8 mouse cellular contexts compared by ENCODE assay signal in the genomic region with DNA sequence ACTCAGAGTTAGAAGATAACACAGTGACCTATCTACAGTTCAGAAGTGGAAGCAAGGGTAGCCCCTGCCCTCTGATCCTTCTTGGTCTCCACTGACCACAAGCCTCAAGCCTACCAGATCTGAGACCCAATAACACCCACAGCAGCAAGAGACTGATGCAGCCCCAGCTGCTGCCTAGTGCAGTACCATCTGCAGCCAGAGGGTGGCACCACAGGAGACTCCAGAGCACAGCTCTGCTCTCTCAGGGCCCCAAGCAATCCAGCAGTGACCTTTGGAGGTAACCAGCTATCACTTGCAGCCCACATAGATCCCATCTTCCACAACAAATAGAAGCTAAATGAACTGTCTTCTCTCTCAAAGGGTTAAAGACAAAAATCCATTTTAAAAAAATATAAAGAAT. TPM values are rescaled to one million over a fixed set of nuclear protein-coding genes. Genes with fewer than 3 reads are reported as not detected.
DNase-seq lines count a peak whose midpoint lies in the region; ATAC-seq and TF ChIP-seq lines count a peak whose summit lies in the region.

No protein-coding gene starts in this region.

- no peaks in the 10 kb centered on the region for H3K27me3 ChIP-seq in hindbrain, embryonic 10.5 days (ENCODE audit: insufficient read depth, poor library complexity, severe bottlenecking)
- H3K27me3 ChIP-seq in hindbrain, embryonic 12.5 days: no peaks in the 10 kb centered on the region
- no peaks in the 10 kb centered on the region for H3K27me3 ChIP-seq in intestine, postnatal 0 days (replicated peaks; ENCODE audit: control insufficient read depth, insufficient read depth, low read length)
- H3K27me3 ChIP-seq in limb, embryonic 11.5 days (ENCODE audit: control insufficient read depth, insufficient read depth, low read length): no peaks in the 10 kb centered on the region
- no peaks in the 10 kb centered on the region for H3K27me3 ChIP-seq in splenic B cell, adult 2 months (ENCODE audit: control insufficient read depth, insufficient read depth, low read length, poor library complexity, severe bottlenecking)

- intact Hi-C loops in gastrocnemius, adult 2 months (cut with DNase I): loop anchor here (2.0 kb wide), 1 partner anchor 66 kb away; no protein-coding TSS in a partner anchor

- H3K4me3 ChIP-seq in hindbrain, embryonic 10.5 days: no peak overlapping the region
- H3K4me3 ChIP-seq in hindbrain, embryonic 12.5 days: no peak overlapping the region
- no peak overlapping the region for H3K4me3 ChIP-seq in gastrocnemius, adult 2 months
- no peak overlapping the region for H3K4me3 ChIP-seq in intestine, postnatal 0 days (ENCODE audit: low read depth, low read length)
- H3K4me3 ChIP-seq in limb, embryonic 11.5 days (ENCODE audit: low read depth, low read length): no peak overlapping the region

- peak; percentile 79 for DNase-seq in hindbrain, embryonic 10.5 days (ENCODE audit: low spot score)
- peak; percentile 84 to 88 for DNase-seq in cerebellum, postnatal 25 days
- peak; percentile 75 for DNase-seq in gastrocnemius, adult 2 months
- peak; percentile 85 for DNase-seq in limb, embryonic 11.5 days (ENCODE audit: low spot score)
- DNase-seq in neural tube, embryonic 10.5 days (ENCODE audit: extremely low spot score, low spot score): peak; percentile 78
- DNase-seq in splenic B cell, adult 2 months (ENCODE audit: low read depth, low spot score): peak; percentile 58

- H3K36me3 ChIP-seq in hindbrain, embryonic 10.5 days: peaks cover 24% of the 10 kb centered on the region
- peaks cover 36% of the 10 kb centered on the region for H3K36me3 ChIP-seq in hindbrain, embryonic 12.5 days
- H3K36me3 ChIP-seq in intestine, postnatal 0 days (ENCODE audit: control insufficient read depth, insufficient read depth): no peaks in the 10 kb centered on the region
- no peaks in the 10 kb centered on the region for H3K36me3 ChIP-seq in limb, embryonic 11.5 days (ENCODE audit: control insufficient read depth, insufficient read depth, low read length)
- no peaks in the 10 kb centered on the region for H3K36me3 ChIP-seq in splenic B cell, adult 2 months (ENCODE audit: control insufficient read depth, insufficient read depth, low read length, poor library complexity, severe bottlenecking)

- no peak; the same call in 1 of the 2 replicates for ATAC-seq in hindbrain, embryonic 12.5 days (ENCODE audit: low FRiP score)
- no peak for ATAC-seq in intestine, postnatal 0 days
- no peak for ATAC-seq in limb, embryonic 11.5 days (ENCODE audit: insufficient number of reproducible peaks, low FRiP score, low TSS enrichment, low read depth)

- TF ChIP-seq CTCF in gastrocnemius, adult 2 months (IDR thresholded peaks at IDR 0.05): peak; percentile 92
- TF ChIP-seq CTCF in intestine, postnatal 0 days (IDR thresholded peaks at IDR 0.05; ENCODE audit: low read depth): peak; percentile 90

- H3K9ac ChIP-seq in hindbrain, embryonic 12.5 days: no peak overlapping the region
- H3K9ac ChIP-seq in intestine, postnatal 0 days (ENCODE audit: low read depth, low read length): no peak overlapping the region
- no peak overlapping the region for H3K9ac ChIP-seq in limb, embryonic 11.5 days (ENCODE audit: low read length)

- no peaks in the 10 kb centered on the region for H3K4me1 ChIP-seq in hindbrain, embryonic 10.5 days (replicated peaks)
- H3K4me1 ChIP-seq in hindbrain, embryonic 12.5 days: no peaks in the 10 kb centered on the region
- no peaks in the 10 kb centered on the region for H3K4me1 ChIP-seq in intestine, postnatal 0 days (replicated peaks; ENCODE audit: control insufficient read depth, insufficient read depth, low read length)
- H3K4me1 ChIP-seq in limb, embryonic 11.5 days (ENCODE audit: control insufficient read depth, insufficient read depth, low read length): no peaks in the 10 kb centered on the region

- H3K27ac ChIP-seq in hindbrain, embryonic 10.5 days: no peak overlapping the region
- no peak overlapping the region for H3K27ac ChIP-seq in hindbrain, embryonic 12.5 days
- no peak overlapping the region for H3K27ac ChIP-seq in gastrocnemius, adult 2 months
- no peak overlapping the region for H3K27ac ChIP-seq in intestine, postnatal 0 days (ENCODE audit: low read depth, low read length)
- H3K27ac ChIP-seq in limb, embryonic 11.5 days (replicated peaks; ENCODE audit: low read depth, low read length): no peak overlapping the region

- H3K9me3 ChIP-seq in hindbrain, embryonic 10.5 days: no peaks in the 10 kb centered on the region
- no peaks in the 10 kb centered on the region for H3K9me3 ChIP-seq in hindbrain, embryonic 12.5 days (replicated peaks)
- no peaks in the 10 kb centered on the region for H3K9me3 ChIP-seq in intestine, postnatal 0 days (ENCODE audit: control insufficient read depth)
- H3K9me3 ChIP-seq in limb, embryonic 11.5 days (ENCODE audit: control insufficient read depth, low read length): no peaks in the 10 kb centered on the region

- H3K4me2 ChIP-seq in hindbrain, embryonic 12.5 days (replicated peaks): no peak overlapping the region
- no peak overlapping the region for H3K4me2 ChIP-seq in intestine, postnatal 0 days (replicated peaks; ENCODE audit: low read depth)
- no peak overlapping the region for H3K4me2 ChIP-seq in limb, embryonic 11.5 days (ENCODE audit: low read depth, severe bottlenecking)

RNA-seq across cellular contexts. Expression of a gene that starts 8.3 kb away (rescaled TPM):
- not detected in 2 replicates for polyA plus RNA-seq in hindbrain, embryonic 10.5 days (2016; fragmentation: Nextera tagmentation; extraction: Ambion mirVana)
- polyA plus RNA-seq in hindbrain, embryonic 12.5 days (2016; fragmentation: Nextera tagmentation; extraction: Ambion mirVana): not detected in 2 replicates
- total RNA-seq in gastrocnemius, adult 2 months (2021): not detected
- polyA plus RNA-seq in intestine, postnatal 0 days (2015; fragmentation: Nextera tagmentation; extraction: Ambion mirVana): 0.13 and 0.17 TPM in 2 replicates
- not detected in 2 replicates for polyA plus RNA-seq in limb, embryonic 11.5 days (2014; fragmentation: Nextera tagmentation; extraction: Ambion mirVana)
